13 mouse cellular contexts compared by ENCODE assay signal in genomic region chr1:126931093-126931492, GRCm38 (mm10).
DNase-seq lines count a peak whose midpoint lies in the region; ATAC-seq and TF ChIP-seq lines count a peak whose summit lies in the region.
"Had no signal": no experiment of that assay in that cellular context is flagged by ENCODE, and none has a peak within 500 bp of the region (broad histone marks: within the 10 kb centered on the region; RNA-seq: fewer than 3 reads in every experiment).

No protein-coding gene starts in this region.

- no peak for TF ChIP-seq CTCF in midbrain, postnatal 0 days (IDR thresholded peaks at IDR 0.05)

- no peaks in the 10 kb centered on the region for H3K9me3 ChIP-seq in hindbrain, embryonic 12.5 days (replicated peaks)
- no peaks in the 10 kb centered on the region for H3K9me3 ChIP-seq in hindbrain, embryonic 14.5 days (ENCODE audit: control insufficient read depth, low read length)
- no peaks in the 10 kb centered on the region for H3K9me3 ChIP-seq in midbrain, embryonic 11.5 days (ENCODE audit: control insufficient read depth, low read length)
- H3K9me3 ChIP-seq in midbrain, postnatal 0 days (ENCODE audit: low read length), result no peaks in the 10 kb centered on the region
- H3K9me3 ChIP-seq: embryonic facial prominence, embryonic 10.5 days; embryonic facial prominence, embryonic 12.5 days; forebrain, embryonic 13.5 days; forebrain, embryonic 15.5 days had no signal

- intact Hi-C loops in heart, postnatal 36 days (cut with DNase I), result loop anchor here (2.0 to 10.0 kb wide), 5 partner anchors 439 to 1556 kb away; no protein-coding TSS in a partner anchor

- no peak overlapping the region for H3K4me3 ChIP-seq in hindbrain, embryonic 12.5 days
- no peak overlapping the region for H3K4me3 ChIP-seq in hindbrain, embryonic 14.5 days (replicated peaks; ENCODE audit: low read length)
- H3K4me3 ChIP-seq in midbrain, embryonic 11.5 days (ENCODE audit: low read depth, low read length), result no peak overlapping the region
- H3K4me3 ChIP-seq in midbrain, postnatal 0 days (ENCODE audit: low read depth, low read length), result no peak overlapping the region
- H3K4me3 ChIP-seq: embryonic facial prominence, embryonic 10.5 days; embryonic facial prominence, embryonic 12.5 days; forebrain, embryonic 13.5 days; forebrain, embryonic 15.5 days had no signal

- H3K4me2 ChIP-seq in hindbrain, embryonic 12.5 days (replicated peaks), result no peak overlapping the region
- no peak overlapping the region for H3K4me2 ChIP-seq in hindbrain, embryonic 14.5 days (replicated peaks)
- H3K4me2 ChIP-seq in midbrain, embryonic 11.5 days, result no peak overlapping the region
- no peak overlapping the region for H3K4me2 ChIP-seq in midbrain, postnatal 0 days (ENCODE audit: low read depth, low read length, poor library complexity, severe bottlenecking)
- H3K4me2 ChIP-seq: embryonic facial prominence, embryonic 12.5 days; forebrain, embryonic 13.5 days; forebrain, embryonic 15.5 days had no signal

- no peak overlapping the region for H3K9ac ChIP-seq in hindbrain, embryonic 12.5 days
- no peak overlapping the region for H3K9ac ChIP-seq in hindbrain, embryonic 14.5 days
- no peak overlapping the region for H3K9ac ChIP-seq in midbrain, embryonic 11.5 days (ENCODE audit: low read length)
- H3K9ac ChIP-seq in midbrain, postnatal 0 days (replicated peaks; ENCODE audit: low read length, poor library complexity, severe bottlenecking), result no peak overlapping the region
- H3K9ac ChIP-seq: embryonic facial prominence, embryonic 12.5 days; forebrain, embryonic 13.5 days; forebrain, embryonic 15.5 days had no signal

- no peaks in the 10 kb centered on the region for H3K27me3 ChIP-seq in hindbrain, embryonic 12.5 days
- H3K27me3 ChIP-seq in hindbrain, embryonic 14.5 days (ENCODE audit: control insufficient read depth, insufficient read depth, low read length), result no peaks in the 10 kb centered on the region
- H3K27me3 ChIP-seq in midbrain, embryonic 11.5 days (ENCODE audit: control insufficient read depth, insufficient read depth, low read length), result no peaks in the 10 kb centered on the region
- H3K27me3 ChIP-seq in midbrain, postnatal 0 days (ENCODE audit: insufficient read depth, low read length), result no peaks in the 10 kb centered on the region
- H3K27me3 ChIP-seq: embryonic facial prominence, embryonic 12.5 days; forebrain, embryonic 15.5 days had no signal

- 64% methylated on average over 10 of the region's 10 CpGs for WGBS in hindbrain, embryonic 12.5 days
- 63% methylated on average over 10 of the region's 10 CpGs for WGBS in hindbrain, embryonic 14.5 days
- 64% methylated on average over 10 of the region's 10 CpGs for WGBS in midbrain, embryonic 11.5 days
- WGBS in midbrain, postnatal 0 days, result 57% methylated on average over 10 of the region's 10 CpGs

- H3K36me3 ChIP-seq in hindbrain, embryonic 12.5 days, result no peaks in the 10 kb centered on the region
- H3K36me3 ChIP-seq in hindbrain, embryonic 14.5 days (replicated peaks; ENCODE audit: control insufficient read depth, insufficient read depth), result no peaks in the 10 kb centered on the region
- H3K36me3 ChIP-seq in midbrain, embryonic 11.5 days (ENCODE audit: control insufficient read depth, insufficient read depth, low read length), result no peaks in the 10 kb centered on the region
- H3K36me3 ChIP-seq in midbrain, postnatal 0 days (ENCODE audit: insufficient read depth, low read length), result no peaks in the 10 kb centered on the region
- H3K36me3 ChIP-seq: embryonic facial prominence, embryonic 10.5 days; embryonic facial prominence, embryonic 12.5 days; forebrain, embryonic 15.5 days; G1E had no signal

- H3K4me1 ChIP-seq in hindbrain, embryonic 12.5 days, result peaks cover 19% of the 10 kb centered on the region
- peaks cover 16% of the 10 kb centered on the region; the same call in 1 of the 2 replicates for H3K4me1 ChIP-seq in hindbrain, embryonic 14.5 days (replicated peaks; ENCODE audit: control insufficient read depth, insufficient read depth, low read length)
- H3K4me1 ChIP-seq in midbrain, embryonic 11.5 days (ENCODE audit: control insufficient read depth, insufficient read depth, low read length), result peaks cover 10% of the 10 kb centered on the region
- H3K4me1 ChIP-seq in midbrain, postnatal 0 days (ENCODE audit: insufficient read depth, low read length), result no peaks in the 10 kb centered on the region

- no peak for ATAC-seq in hindbrain, embryonic 12.5 days (ENCODE audit: low FRiP score)
- ATAC-seq in hindbrain, embryonic 14.5 days (ENCODE audit: low FRiP score), result no peak
- no peak for ATAC-seq in midbrain, embryonic 11.5 days (ENCODE audit: low FRiP score)
- no peak for ATAC-seq in midbrain, postnatal 0 days (ENCODE audit: low FRiP score)
- ATAC-seq: activated CD4-positive, CD25-positive, alpha-beta regulatory T cell, adult 4 months; CD4-positive, CD25-positive, alpha-beta regulatory T cell, adult 4 months had no signal

- peak; percentile 66 for DNase-seq in heart, adult 11 months
- no peak for DNase-seq in heart, postnatal 36 days
- no peak for DNase-seq in hindbrain, embryonic 14.5 days (ENCODE audit: low spot score)
- DNase-seq in midbrain, embryonic 11.5 days (ENCODE audit: low spot score, missing footprints), result peak; percentile 85
- DNase-seq in midbrain, postnatal 0 days (ENCODE audit: low spot score), result no peak

- H3K27ac ChIP-seq in hindbrain, embryonic 12.5 days, result 0 out of 2 replicates have a peak overlapping the region, but pooled peaks have one; percentile 7
- H3K27ac ChIP-seq in hindbrain, embryonic 14.5 days, result no peak overlapping the region
- H3K27ac ChIP-seq in midbrain, embryonic 11.5 days (ENCODE audit: low read depth, low read length), result no peak overlapping the region
- H3K27ac ChIP-seq in midbrain, postnatal 0 days (ENCODE audit: low read depth, low read length), result no peak overlapping the region
- H3K27ac ChIP-seq: embryonic facial prominence, embryonic 10.5 days; embryonic facial prominence, embryonic 12.5 days; forebrain, embryonic 13.5 days; forebrain, embryonic 15.5 days had no signal

Comparison
In these comparisons a context has a peak if more than half of its experiments do, and no peak if none do; other contexts are left out.
1. DNase-seq: peak in heart, adult 11 months (single experiment) and midbrain, embryonic 11.5 days (single experiment); none in heart, postnatal 36 days (0 of 2), hindbrain, embryonic 14.5 days (single experiment) and midbrain, postnatal 0 days (single experiment).